Mouse (Mus musculus) limb, embryonic 14.5 days (tissue): ENCODE data around the gene Art5. TPM values are rescaled to one million over a fixed set of nuclear protein-coding genes. Genes with fewer than 3 reads are reported as not detected.

Experiments
- ATAC-seq: fragments of 200-750 bp; cut with Nextera tagmentation; 2 replicates; pipeline ENCODE4 v1.8.0; 2017; ENCODE audit warnings: low read depth, moderate number of reproducible peaks, moderate TSS enrichment; ENCODE audit not compliant: low FRiP score
- DNase-seq: peaks from one replicate; pipeline ENCODE4 v3.0.0-alpha.2; 2015; ENCODE audit warnings: low spot score
- H3K27ac ChIP-seq: fragments of 300-500 bp; sonication (generic); replicated peaks from 2 replicates; pipeline ENCODE4 v1.5.1; 2014; ENCODE audit warnings: low read depth, mild to moderate bottlenecking, low read length, moderate library complexity, mixed read lengths
- H3K27me3 ChIP-seq: fragments of 300-500 bp; sonication (generic); 2 replicates; pipeline ENCODE4 v1.6.1; 2014; ENCODE audit warnings: low read length, mixed read lengths; ENCODE audit not compliant: control insufficient read depth, insufficient read depth
- H3K36me3 ChIP-seq: fragments of 300-500 bp; sonication (generic); 2 replicates; pipeline ENCODE4 v1.6.1; 2014; ENCODE audit warnings: mild to moderate bottlenecking, low read length, moderate library complexity, mixed read lengths; ENCODE audit not compliant: control insufficient read depth, insufficient read depth
- H3K4me1 ChIP-seq: fragments of 300-500 bp; sonication (generic); 2 replicates; pipeline ENCODE4 v1.6.1; 2014; ENCODE audit warnings: antibody characterized with exemption, low read length, mixed read lengths; ENCODE audit not compliant: control insufficient read depth, insufficient read depth
- H3K4me2 ChIP-seq: fragments of 300-500 bp; sonication (generic); replicated peaks from 2 replicates; pipeline ENCODE4 v1.6.1; 2014; ENCODE audit warnings: low read depth, mild to moderate bottlenecking, low read length, moderate library complexity; ENCODE audit not compliant: severe bottlenecking
- H3K4me3 ChIP-seq: fragments of 300-500 bp; sonication (generic); replicated peaks from 2 replicates; pipeline ENCODE4 v1.5.1; 2014; ENCODE audit warnings: low read length
- H3K9ac ChIP-seq: fragments of 300-500 bp; sonication (generic); 2 replicates; pipeline ENCODE4 v1.6.1; 2014; ENCODE audit warnings: mild to moderate bottlenecking, low read depth, low read length, moderate library complexity; ENCODE audit not compliant: severe bottlenecking
- H3K9me3 ChIP-seq: fragments of 300-500 bp; sonication (generic); 2 replicates; pipeline ENCODE4 v1.6.1; 2016; ENCODE audit warnings: low read length; ENCODE audit not compliant: control insufficient read depth
- POLR2A ChIP-seq: fragments of 200-500 bp; IDR thresholded peaks from 2 replicates; pipeline ENCODE4 v1.8.0; 2012; ENCODE audit warnings: inconsistent platforms, mild to moderate bottlenecking, moderate library complexity, borderline replicate concordance; ENCODE audit not compliant: insufficient read depth, insufficient read length; ENCODE audit errors: extremely low read depth
- WGBS: fragments of 180-500 bp; shearing (Covaris S2); extraction: QIAGEN DNeasy Blood & Tissue Kit; methylation state at CpG from one replicate; pipeline ENCODE4 v1.1.7; 2014; 5-methylcytosine and 5-hydroxymethylcytosine counted together
- polyA plus RNA-seq, 2 experiments: library from polyadenylated mRNA; depleted of rRNA in 1 of 2; stranded (reverse) in 1 of 2; unstranded in 1 of 2; fragments of >200 nt; fragmentation: Nextera tagmentation in 1 of 2; extraction: Ambion mirVana in 1 of 2; gene quantifications; 2 replicates each; pipeline versions ENCODE4 v1.2.1 to v1.2.3; 2012 to 2014

The Art5 gene
- polyA plus RNA-seq (2012; rRNA removed) = 2.4 and 2.9 TPM in 2 replicates
- 2.5 and 3.0 TPM in 2 replicates for polyA plus RNA-seq (2014; fragmentation: Nextera tagmentation; extraction: Ambion mirVana)

GRCm38 (mm10) chr7:102109171-102109570 lies at the start of gene Art5:
TSS of gene Art5 (minus strand) at chr7:102109489.
- no peaks in the 10 kb centered on the region for H3K27me3 ChIP-seq
- no peaks in the 10 kb centered on the region for H3K36me3 ChIP-seq
- peaks cover 6% of the 10 kb centered on the region; the same call in 1 of the 2 replicates for H3K4me1 ChIP-seq
- no peaks in the 10 kb centered on the region for H3K9me3 ChIP-seq
- no peak for DNase-seq
- no peak within 1 kb of the TSS for H3K9ac ChIP-seq
- no peak within 1 kb of the TSS for H3K4me3 ChIP-seq
- TF ChIP-seq POLR2A = no peak
- H3K27ac ChIP-seq = no peak within 1 kb of the TSS
- no peak for ATAC-seq
- no peak within 1 kb of the TSS for H3K4me2 ChIP-seq
- WGBS = 74% methylated on average over 7 of the region's 7 CpGs

GRCm38 (mm10) chr7:102153691-102154090 lies 44.4 kb upstream of the Art5 start:
- H3K4me1 ChIP-seq = no peaks in the 10 kb centered on the region
- H3K9me3 ChIP-seq = no peaks in the 10 kb centered on the region
- no peak for DNase-seq
- no peaks in the 10 kb centered on the region for H3K27me3 ChIP-seq
- H3K9ac ChIP-seq = no peak overlapping the region
- peaks cover 71% of the 10 kb centered on the region for H3K36me3 ChIP-seq
- H3K4me3 ChIP-seq = no peak overlapping the region
- no peak overlapping the region for H3K27ac ChIP-seq
- H3K4me2 ChIP-seq = no peak overlapping the region
- no peak for TF ChIP-seq POLR2A
- ATAC-seq = no peak
- WGBS = 90% methylated on average over 5 of the region's 5 CpGs

- no peak for TF ChIP-seq POLR2A
- WGBS = 95% methylated on average over 5 of the region's 5 CpGs
Measured at GRCm38 (mm10) chr7:102137898-102138297, 28.6 kb upstream of the Art5 start.

GRCm38 (mm10) chr7:102137464-102137863 lies 28.2 kb upstream of the Art5 start:
- Histone ChIP-seq H3K27me3 (no peaks in the 10 kb centered on the region), H3K9ac (no peak overlapping the region), H3K4me3 (no peak overlapping the region), H3K36me3 (peaks cover 84% of the 10 kb centered on the region), H3K9me3 (no peaks in the 10 kb centered on the region), H3K4me2 (no peak overlapping the region), H3K4me1 (no peaks in the 10 kb centered on the region), H3K27ac (no peak overlapping the region)
- ATAC-seq (no peak), DNase-seq (no peak)
- WGBS = 94% methylated on average over 1 of the region's 1 CpGs
- no peak for TF ChIP-seq POLR2A

More at GRCm38 (mm10) chr7:102137898-102138297, 28.6 kb upstream of the Art5 start:
- no peaks in the 10 kb centered on the region for H3K9me3 ChIP-seq
- DNase-seq (no peak), ATAC-seq (no peak)
- H3K36me3 ChIP-seq = peaks cover 82% of the 10 kb centered on the region
- no peaks in the 10 kb centered on the region for H3K4me1 ChIP-seq
- H3K4me3 ChIP-seq = no peak overlapping the region
- H3K9ac ChIP-seq = no peak overlapping the region
- H3K27ac ChIP-seq = no peak overlapping the region
- H3K27me3 ChIP-seq = no peaks in the 10 kb centered on the region
- H3K4me2 ChIP-seq = no peak overlapping the region

GRCm38 (mm10) chr7:102132395-102132794 lies 23.1 kb upstream of the Art5 start:
- Histone ChIP-seq H3K4me1 (no peaks in the 10 kb centered on the region), H3K36me3 (peaks cover 84% of the 10 kb centered on the region), H3K27me3 (no peaks in the 10 kb centered on the region), H3K4me2 (no peak overlapping the region), H3K9ac (no peak overlapping the region), H3K4me3 (no peak overlapping the region), H3K9me3 (no peaks in the 10 kb centered on the region), H3K27ac (no peak overlapping the region)
- DNase-seq = no peak
- 95% methylated on average over 4 of the region's 4 CpGs for WGBS
- no peak for ATAC-seq
- TF ChIP-seq POLR2A = no peak

GRCm38 (mm10) chr7:102120326-102120725 lies 11.0 kb upstream of the Art5 start:
- H3K4me2 ChIP-seq = no peak overlapping the region
- no peak overlapping the region for H3K9ac ChIP-seq
- no peak overlapping the region for H3K27ac ChIP-seq
- 98% methylated on average over 10 of the region's 10 CpGs for WGBS
- no peak for ATAC-seq
- H3K4me3 ChIP-seq = no peak overlapping the region
- no peaks in the 10 kb centered on the region for H3K27me3 ChIP-seq
- H3K36me3 ChIP-seq = peaks cover 65% of the 10 kb centered on the region
- H3K9me3 ChIP-seq = no peaks in the 10 kb centered on the region
- DNase-seq = no peak
- no peaks in the 10 kb centered on the region for H3K4me1 ChIP-seq
- no peak for TF ChIP-seq POLR2A
